Mouse (Mus musculus): ENCODE data around the gene Tbrg1.

DNA sequence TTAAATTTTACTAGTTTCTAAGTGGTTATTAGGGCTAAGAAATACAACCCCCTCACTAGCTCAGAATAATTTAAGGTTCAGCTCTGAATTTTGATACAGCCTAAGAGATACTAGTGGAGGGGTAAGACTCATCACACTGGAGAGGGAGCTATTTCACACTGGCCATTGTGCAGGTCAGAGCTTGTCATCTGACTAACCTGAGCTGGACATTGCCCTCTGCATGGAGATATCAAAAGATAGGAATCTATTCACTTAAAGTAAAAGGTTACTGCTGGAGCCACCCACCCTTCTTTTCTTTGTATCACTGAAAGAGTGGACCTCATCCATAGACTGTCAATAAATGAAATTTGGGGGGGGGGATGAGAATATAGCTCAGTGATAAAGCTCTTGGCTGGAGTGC, 42.8 kb downstream of the Tbrg1 start:
- TF ChIP-seq CTCF (IDR thresholded peaks at IDR 0.05; ENCODE audit: low read depth) (no peak), EP300 (IDR thresholded peaks at IDR 0.05; ENCODE audit: low read depth) (no peak)

All from heart, postnatal 0 days (tissue).